Mouse (Mus musculus): ENCODE results near the gene Slc19a2.

Gene Slc19a2

DNA sequence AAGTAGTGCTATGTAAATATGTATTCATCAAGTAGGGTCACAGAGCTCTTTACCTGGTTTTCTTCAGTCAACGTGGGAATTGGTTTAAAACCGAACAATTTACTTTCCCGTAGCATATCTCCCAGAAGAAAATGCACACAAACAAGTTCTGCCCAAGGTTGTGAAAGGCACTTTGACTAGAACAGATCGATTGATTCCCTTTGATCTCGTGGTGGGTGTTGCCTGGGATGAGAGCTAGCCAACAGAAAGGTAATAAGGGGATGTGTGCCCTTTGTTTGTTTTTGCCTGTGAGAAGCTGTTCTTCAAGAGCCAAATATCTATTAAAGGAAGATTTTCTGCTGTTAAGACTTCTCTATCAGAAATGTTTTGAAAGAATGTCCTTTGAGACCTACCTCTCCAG is 3.7 kb downstream of the Slc19a2 start:
- DNase-seq: no peak

DNA sequence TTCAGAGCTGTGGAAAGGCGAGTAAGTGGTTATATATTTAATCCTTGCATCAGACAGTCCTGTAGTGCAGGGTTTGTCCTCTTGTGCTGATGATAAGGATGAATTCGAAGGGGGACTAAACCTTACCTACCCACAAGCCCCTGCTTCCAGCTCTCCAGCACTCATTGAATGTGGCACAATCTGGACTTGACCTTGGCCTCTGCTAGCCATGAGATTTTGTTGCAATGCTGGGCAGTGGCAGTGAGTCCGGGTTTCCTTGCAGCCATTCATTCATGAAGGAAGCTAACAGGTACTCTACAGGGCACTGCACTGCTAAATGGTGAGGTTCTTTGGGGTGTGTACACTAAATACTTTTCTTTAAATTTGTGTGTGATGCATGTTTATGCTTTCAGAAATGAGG is 6.0 kb downstream of the Slc19a2 start:
- DNase-seq: no peak

- DNase-seq: no peak
These were observed 11.6 kb downstream of the Slc19a2 start for GRCm38 (mm10) chr1:164260171-164261028.

DNA sequence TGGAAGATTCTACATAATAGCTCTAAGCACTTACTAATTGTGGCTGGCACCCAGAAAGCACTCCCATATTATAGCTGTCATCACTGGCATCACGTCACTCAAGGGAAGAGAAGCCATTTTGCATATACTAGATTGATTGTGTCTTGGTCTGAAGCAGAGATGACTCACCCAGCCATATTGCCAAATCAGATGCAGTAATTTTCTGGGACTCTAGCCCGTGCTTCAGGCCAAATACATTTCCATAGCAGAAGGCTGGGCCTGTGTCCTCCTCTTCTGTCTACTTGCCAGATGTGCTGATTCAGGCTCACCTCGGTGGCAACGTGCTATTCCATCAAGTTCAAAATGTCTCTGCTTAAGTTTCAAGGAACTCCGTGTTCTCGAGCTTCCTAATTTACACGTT is 12.7 kb downstream of the Slc19a2 start:
- DNase-seq: no peak

DNA sequence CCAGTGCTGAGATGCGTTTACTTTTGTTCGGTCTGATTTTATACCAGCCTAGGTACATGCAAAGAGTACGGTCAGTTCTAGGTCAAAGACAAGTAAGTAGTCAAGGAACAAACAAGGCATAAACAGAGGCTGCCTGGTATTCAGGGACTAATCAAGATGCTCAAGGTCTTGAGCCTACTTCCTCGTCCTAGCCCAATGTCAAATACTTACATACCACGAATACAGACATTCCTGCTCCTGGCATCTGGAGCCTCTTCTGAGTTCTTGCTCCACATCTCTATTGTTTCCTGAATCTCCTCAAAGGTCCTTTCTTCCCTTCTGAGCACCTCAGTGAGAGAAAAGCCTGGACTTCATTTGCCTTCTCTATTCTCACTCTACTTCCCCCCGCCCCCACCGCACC is 22.1 kb downstream of the Slc19a2 start:
- DNase-seq: no peak

DNA sequence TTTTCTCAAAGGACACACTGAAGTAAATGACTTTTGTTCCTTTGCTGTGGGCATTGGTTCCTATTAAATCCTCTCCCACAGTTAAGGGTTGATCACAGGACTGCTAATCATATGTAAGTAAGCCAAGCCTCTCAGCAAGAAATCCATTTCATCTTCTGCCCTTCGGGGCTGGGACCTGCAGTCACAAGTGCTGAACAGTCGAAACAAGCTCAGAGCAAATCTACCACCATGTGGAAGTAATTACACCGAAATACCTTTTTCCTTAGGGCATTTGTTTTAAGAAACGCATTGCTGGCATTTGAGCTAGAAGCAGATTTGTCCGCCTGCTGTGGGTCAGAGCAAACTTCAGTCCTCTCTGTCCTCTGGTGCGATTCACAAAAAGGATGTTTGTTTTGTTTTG is 24.8 kb downstream of the Slc19a2 start:
- no peak for DNase-seq

GRCm38 (mm10) chr1:164275455-164275954 is 26.7 kb downstream of the Slc19a2 start, which contains the start of gene Ccdc181:
Ccdc181 (plus strand) TSS chr1:164275585.
- DNase-seq: peak; percentile 93

GRCm38 (mm10) chr1:164276552-164276951 is 27.7 kb downstream of the Slc19a2 start:
- no peak for DNase-seq

DNA sequence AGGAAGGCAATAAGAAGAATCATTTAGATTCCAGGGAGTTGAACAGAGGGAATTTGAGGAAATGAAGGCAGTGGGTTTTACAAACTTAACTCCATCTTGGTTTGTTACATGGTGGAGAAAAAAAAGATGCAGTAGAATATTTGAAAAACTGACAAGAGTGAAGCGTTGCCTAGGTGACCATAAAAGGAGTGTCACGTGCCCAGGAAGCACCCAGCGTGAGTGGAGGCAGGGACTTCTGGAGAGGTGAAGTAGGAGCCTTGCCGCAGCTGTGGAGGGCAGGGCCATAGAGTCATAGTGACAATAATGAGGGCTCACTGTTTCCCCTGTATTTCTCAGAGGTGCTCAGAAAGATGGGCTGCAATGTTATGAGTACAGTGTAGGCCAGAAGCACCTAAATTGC is 30.5 kb downstream of the Slc19a2 start:
- DNase-seq: no peak

DNA sequence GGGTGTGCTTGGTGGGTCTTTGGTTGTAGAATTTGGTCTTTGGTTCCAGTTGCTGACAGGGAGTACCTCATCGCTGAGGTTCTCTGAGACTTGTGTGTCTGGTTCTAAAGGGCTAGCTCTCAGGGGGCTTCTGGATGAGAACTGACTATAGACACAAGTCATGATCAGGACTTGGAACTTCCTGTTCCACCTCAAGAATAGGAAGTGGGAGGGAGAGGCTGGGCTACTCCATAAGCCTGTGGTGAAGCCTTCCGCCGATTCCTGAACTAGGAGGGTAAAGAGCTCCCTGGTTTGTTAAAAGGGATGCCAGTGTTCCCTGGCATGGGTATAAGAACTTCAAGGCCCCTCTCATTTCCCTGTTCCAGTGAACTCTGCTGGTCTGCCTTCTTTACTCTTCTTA is 35.2 kb downstream of the Slc19a2 start:
- no peak for DNase-seq

GRCm38 (mm10) chr1:164287406-164287805 is 38.6 kb downstream of the Slc19a2 start:
- no peak for DNase-seq

DNA sequence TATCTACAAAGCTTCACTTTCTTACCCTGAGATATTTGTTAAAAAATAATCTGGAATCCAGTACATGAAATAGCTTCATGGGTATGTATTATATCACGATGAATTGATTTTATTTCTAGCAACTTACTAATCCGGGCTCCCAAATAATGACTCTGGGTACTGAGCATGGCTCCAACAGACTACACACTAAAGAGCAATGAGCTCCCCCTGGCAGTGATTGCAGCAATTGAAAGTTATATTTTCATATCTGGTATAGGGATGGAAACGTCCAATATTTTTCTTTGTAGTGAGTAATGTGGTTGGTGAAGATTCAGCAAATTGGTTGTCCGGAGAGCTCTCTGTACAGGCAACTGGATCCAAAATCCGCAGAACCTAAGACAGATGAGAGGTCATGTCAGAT is 43.2 kb downstream of the Slc19a2 start:
- DNase-seq: no peak

GRCm38 (mm10) chr1:164294071-164294470 is 45.2 kb downstream of the Slc19a2 start:
- DNase-seq: no peak

- DNase-seq: no peak
These were observed 47.6 kb downstream of the Slc19a2 start for GRCm38 (mm10) chr1:164296473-164296872.

DNA sequence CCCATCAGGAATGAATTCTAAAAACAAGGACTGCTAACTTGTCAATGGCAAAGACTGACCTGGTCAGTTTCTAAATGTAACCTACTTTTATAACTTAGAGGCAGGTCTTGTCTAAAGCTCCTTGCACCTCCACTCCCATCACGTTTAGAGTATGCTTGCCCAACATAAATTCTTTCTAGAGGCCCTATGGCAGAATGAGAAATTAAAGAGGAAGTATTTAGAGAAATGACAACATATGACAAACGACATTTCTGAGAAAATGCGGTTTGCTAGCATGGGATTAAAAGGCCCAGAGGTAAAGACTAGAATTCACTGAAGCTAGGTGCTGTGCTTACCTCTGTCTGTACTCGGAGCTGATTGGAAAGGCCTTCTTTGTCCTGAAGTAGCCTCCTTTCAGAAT is 53.1 kb downstream of the Slc19a2 start:
- DNase-seq: no peak

GRCm38 (mm10) chr1:164303821-164304220 is 55.0 kb downstream of the Slc19a2 start, which contains the start of gene Nme7:
Nme7 (plus strand) TSS chr1:164304121.
- DNase-seq: no peak

GRCm38 (mm10) chr1:164307124-164307751 is 58.4 kb downstream of the Slc19a2 start, which contains the start of gene Blzf1:
Blzf1 (minus strand) TSS chr1:164307489.
- DNase-seq: peak; percentile 96

- no peak for DNase-seq
These were observed 59.1 kb downstream of the Slc19a2 start for GRCm38 (mm10) chr1:164307922-164308321.

DNA sequence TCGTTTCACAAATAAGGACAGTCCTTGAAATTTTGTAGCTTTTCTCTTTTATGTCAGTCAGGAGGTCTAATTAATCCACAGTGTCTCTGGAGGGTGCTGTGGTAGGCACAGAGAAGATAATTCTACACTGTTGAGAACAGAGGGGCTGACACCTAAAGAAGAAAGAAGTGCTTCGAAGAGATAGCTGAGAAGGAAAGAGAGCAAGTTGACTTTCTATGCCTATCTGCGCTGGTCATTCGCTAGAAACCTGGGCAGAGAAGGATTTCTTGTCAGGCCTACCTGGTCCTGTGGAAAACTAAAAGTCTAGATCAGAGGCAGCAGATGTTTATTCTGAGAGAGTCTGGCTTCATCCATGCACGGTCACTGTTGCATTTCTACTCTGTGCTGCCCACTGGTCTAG is 65.2 kb downstream of the Slc19a2 start:
- DNase-seq: no peak
